Mouse (Mus musculus): ENCODE results near the gene Susd3. TPM values are rescaled to one million over a fixed set of nuclear protein-coding genes. Genes with fewer than 3 reads are reported as not detected.

The Susd3 gene
- total RNA-seq, 1 experiment from 2014 or later = 49.3 TPM

DNA sequence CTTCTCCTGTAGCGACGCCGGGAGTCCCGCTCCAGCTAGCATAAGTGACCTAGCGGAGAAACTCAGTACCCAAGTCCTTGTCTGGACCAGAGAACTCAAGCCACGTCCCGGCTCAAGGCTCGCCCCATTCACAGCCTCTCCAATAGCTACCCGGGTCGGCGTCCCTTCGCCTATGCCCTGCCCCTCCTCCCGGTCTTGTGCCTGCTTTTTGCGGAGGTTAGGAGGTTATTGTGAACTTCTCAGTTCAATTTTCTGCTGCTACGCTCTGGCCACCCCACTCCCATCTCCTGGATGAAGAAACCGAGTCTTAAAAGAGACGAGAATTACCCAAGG, 32.3 kb downstream of the Susd3 start:
- no peak for ATAC-seq (ENCODE audit: extremely low read depth, insufficient number of reproducible peaks, low FRiP score, poor library complexity, severe bottlenecking)

DNA sequence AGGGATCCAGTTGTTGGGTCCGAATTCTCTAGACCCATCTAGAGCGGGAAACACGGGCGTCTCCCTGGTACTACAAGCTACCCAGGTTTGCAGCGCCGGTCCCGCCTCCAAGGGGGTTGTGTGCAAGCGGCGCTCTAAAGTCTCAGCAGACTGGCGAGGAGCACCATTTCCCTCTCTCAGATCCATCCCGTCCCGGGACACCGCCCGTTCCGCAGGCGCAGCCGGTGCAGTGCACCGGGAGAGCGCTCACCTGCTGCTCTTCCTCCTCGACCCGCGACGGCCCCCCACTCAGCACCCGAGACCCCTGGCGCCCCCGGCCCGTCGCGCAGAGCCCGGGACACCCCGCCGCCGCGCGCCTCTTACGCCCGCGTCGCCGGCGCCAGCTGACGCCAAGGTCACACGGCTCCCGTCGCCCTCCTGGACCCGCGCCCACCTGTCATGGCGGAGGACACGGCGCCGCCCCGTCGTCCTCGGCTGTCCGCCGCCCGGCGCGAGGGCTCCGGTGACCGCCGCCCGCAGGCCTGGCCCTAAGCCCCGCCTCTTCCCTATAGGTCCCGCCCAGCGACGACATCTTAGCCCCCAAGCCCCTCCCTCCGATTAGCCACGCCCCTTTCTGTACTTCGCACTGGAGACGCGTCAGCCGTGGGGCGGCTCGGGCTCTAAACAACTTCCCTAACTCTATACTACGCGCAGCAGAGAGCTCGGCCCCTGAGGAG, 32.8 kb downstream of the Susd3 start, which contains the start of gene Card19:
TSS of gene Card19 (minus strand) at position 534 of the 716 bp plus-strand sequence.
- ATAC-seq (ENCODE audit: extremely low read depth, insufficient number of reproducible peaks, low FRiP score, poor library complexity, severe bottlenecking) = peak; percentile 92

DNA sequence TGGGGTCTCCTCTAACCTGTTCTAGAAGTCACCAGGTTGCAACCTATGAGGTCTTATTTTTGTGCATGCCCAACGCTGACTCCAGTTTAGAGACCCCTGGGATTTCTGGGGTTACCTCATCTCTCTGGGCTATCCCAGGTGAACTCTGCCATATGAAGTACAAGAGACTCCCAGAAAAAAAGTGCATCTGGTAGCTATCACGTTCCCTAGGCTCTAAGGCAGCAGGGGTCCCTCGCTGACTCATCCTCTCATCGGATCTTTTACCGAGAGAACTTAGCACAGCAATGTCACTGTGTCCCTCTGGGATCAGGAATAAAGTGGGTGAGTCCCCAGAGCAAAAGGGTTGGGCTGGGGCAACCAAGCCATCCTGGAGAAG, 33.4 kb downstream of the Susd3 start:
- no peak for ATAC-seq (ENCODE audit: extremely low read depth, insufficient number of reproducible peaks, low FRiP score, poor library complexity, severe bottlenecking)

DNA sequence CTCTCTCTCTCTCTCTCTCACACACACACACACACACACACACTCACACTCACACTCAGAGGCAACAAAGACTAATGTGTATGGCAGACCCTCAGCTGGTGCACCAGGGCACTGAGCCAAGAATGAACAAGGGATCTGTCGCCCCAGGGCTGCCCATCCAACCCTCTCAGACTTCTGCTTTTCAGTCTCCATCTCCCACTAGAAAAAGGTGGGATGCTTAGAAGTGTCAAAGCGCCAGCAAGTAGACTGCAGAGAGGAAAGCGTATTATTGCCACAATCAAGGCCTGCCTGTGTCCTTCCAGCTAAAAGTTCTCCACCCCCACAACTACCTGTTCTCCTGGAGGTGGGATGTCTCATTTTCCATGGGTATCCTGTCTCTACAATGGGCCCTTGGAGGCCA, 34.1 kb downstream of the Susd3 start:
- no peak for ATAC-seq (ENCODE audit: extremely low read depth, insufficient number of reproducible peaks, low FRiP score, poor library complexity, severe bottlenecking)

DNA sequence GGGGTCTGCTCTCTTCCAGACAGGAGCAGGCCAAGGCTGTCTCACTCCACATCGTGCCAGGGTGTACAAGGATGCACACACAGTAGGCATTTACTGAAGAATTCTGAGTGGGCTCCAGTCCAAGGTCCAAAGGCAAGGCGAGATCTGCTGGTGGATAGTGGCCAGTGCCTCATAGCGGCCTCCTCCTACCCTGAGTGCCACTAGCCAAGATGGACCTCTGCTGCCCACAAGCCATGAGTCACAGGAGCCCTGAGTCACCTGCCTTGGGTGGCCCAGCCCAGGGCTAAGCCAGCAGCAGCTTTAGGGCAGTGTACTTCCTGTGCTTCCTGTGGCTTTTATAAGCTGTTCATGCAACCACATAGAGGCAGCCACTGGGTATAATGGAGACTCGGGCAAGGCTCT, 35.0 kb downstream of the Susd3 start:
- peak; percentile 70 for ATAC-seq (ENCODE audit: extremely low read depth, insufficient number of reproducible peaks, low FRiP score, poor library complexity, severe bottlenecking)

DNA sequence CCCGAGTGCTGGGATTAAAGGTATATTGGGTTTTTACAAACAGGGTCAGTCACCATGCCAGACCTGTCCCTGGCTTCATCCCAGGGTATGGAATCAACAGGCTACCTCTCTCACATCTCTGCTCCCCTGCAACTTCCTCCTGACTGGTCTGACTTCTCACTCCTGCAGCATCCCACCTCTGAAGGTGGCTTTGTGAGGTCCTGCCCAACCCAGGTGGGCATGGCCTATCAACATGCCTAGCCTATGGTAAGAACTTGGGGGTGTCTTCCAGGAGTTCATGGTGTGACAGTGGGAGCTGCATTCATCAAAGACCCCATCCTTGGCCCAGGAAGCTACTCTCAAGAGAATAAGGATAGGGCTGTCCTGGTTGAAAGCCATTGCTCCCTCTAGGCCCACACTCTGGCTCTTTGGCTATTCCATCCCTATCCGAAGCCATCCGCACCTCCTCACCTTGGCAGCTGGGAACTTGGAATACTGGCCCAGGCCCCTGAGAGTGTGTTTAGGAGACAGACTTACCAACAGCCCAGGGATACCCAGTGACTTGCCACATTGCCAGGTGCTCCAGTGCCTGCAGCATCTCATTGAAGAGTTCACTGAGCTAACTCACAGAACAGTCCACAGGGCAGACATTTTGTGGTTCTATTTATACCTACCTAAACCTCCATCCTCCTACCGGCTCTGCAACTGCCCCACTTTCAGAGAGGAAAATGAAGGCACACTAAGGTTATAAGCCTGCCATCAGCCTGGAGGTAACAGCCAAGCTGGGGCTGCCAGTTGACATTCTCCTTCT, 35.6 kb downstream of the Susd3 start:
- no peak for ATAC-seq (ENCODE audit: extremely low read depth, insufficient number of reproducible peaks, low FRiP score, poor library complexity, severe bottlenecking)

DNA sequence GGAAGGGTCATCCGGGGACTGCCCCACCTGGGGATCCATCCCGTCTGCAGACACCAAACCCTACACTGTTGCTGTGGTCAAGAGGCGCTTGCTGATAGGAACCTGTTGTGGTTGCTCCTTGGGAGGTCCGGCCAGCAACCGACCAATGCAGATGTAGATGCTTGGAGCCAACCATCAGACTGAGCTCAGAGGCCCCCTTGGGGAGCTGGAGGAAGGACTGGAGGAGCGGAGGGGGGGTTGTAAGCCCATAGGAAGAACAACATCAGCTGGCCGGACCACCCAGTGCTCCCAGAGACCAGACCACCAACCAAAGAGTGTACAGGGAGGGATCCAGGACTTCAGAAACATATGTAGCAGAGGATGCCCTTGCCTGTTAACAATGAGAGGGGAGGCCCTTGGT, 39.2 kb downstream of the Susd3 start:
- ATAC-seq (ENCODE audit: extremely low read depth, insufficient number of reproducible peaks, low FRiP score, poor library complexity, severe bottlenecking) = no peak

DNA sequence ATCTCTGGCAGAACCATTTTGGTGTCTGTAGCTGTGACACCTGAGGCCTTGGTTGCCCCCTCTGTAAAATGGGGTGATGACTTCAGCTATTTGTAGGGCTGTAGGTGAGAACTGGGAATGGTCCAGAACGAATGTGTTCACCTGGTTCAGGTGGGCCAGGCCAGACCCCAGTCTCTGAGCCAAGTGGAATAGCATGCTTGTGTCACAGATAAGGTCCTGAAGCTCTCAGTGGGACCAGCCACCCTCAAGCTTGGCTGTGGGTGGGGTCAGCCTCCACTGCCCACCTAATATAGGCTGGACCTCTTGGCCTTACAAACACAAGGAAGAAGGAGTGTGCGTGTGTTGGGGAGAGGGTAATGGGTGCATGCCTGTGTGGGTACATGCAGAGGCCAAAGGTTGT, 42.2 kb downstream of the Susd3 start:
- no peak for ATAC-seq (ENCODE audit: extremely low read depth, insufficient number of reproducible peaks, low FRiP score, poor library complexity, severe bottlenecking)

DNA sequence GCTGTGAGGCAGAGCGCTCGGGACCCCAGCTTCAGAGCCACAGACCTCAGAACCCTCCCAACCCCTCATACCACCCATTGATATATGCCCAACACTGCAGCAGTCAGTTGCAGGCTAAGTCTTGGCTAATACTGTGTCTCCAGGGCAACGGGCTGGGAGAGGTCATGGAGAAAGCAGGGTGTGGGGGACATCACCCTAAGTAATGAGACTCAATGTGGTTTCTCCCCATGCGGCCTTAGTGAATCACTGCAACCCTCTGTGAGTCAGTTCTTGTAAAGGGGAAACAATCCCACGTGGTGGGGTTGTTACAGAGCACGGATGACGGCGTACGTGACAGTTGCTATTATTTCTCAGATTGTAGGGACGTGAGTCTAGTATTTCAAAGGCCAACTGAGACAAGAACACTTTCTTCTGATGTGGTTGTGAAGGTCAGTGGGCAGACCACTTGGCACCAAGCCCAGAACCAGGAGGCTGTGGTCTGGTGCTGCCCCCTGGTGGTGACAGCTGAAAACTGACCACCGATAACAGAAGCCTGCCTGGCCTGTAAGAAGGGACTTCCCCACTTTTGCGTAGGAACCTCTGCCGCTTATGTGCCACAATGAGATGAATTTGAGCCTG, 43.0 kb downstream of the Susd3 start:
- ATAC-seq (ENCODE audit: extremely low read depth, insufficient number of reproducible peaks, low FRiP score, poor library complexity, severe bottlenecking) = peak; percentile 67

DNA sequence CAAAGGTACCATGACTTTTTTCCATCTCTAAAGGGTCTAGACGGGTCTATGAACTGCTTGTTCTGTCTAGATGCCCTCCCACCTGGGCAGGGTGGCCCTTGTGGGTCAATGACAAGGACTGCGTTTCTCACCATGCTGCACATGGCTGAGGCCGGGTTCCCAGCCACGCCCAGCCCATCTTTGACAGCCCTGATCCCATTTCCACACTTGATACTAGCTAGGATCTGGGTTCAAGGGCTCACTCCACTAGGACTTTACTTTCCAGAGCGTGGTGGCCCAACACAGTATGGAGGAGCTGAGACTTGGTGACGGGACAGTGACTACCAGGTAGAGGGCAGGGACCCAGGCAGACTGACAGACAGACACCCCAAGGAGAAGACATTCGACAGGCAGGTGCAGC, 46.0 kb downstream of the Susd3 start:
- no peak for ATAC-seq (ENCODE audit: extremely low read depth, insufficient number of reproducible peaks, low FRiP score, poor library complexity, severe bottlenecking)

DNA sequence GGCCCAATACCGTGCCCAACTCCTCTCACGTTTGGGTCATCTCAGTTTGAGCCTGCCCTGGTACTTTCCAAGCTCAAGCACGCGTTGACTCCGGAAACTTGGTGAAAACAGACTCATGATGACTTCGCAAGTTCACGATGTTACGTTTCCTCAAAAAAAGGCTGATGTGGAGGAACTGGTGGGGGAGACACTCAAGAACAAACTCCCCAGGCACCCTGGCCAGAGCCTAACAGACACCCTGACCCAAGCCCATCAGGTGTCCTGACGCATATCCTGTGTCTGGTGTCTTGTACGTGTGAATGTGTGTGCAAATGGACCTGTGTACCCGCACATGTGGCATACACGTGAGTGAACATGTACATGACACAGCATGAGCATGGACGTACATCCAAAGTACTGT, 47.8 kb downstream of the Susd3 start:
- peak; percentile 59 for ATAC-seq (ENCODE audit: extremely low read depth, insufficient number of reproducible peaks, low FRiP score, poor library complexity, severe bottlenecking)

DNA sequence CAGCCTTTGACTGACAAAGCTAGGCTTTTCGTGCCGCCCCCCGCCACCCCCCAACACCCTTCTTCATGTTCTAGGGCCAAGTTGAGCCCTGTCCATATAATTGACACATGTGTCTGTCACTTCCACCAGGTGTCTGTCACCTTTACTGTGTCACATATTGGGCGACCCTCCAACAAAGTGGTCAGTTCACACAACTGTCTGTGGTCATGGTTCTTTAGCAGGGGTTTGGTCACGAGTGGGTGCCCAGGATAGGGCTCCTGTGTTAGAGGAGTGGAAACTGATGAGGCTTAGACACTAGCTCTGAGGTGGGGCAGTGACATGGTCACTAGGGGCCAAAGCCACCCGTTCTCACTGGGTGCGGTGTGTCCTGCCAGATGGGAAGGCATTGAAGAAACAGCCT, 48.6 kb downstream of the Susd3 start:
- no peak for ATAC-seq (ENCODE audit: extremely low read depth, insufficient number of reproducible peaks, low FRiP score, poor library complexity, severe bottlenecking)

DNA sequence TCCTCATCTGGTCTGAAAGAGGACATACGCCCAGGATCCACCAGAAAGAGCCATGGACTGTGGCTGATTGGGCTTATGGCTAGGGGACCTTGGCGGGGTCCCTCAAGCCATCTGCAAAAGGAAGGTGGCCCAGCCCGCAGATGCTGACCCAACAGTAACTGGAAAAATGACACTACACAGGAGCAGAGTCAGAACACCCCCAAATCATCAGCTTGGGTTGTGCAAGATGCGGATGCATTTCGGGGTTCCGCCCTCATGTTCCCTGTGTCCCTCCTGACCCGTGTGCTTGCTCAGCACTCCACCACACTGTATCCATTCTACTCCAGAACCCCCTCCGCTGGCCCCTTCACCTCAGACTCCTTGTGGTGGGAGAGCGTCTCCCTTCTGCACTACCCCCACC, 49.8 kb downstream of the Susd3 start:
- ATAC-seq (ENCODE audit: extremely low read depth, insufficient number of reproducible peaks, low FRiP score, poor library complexity, severe bottlenecking) = no peak

DNA sequence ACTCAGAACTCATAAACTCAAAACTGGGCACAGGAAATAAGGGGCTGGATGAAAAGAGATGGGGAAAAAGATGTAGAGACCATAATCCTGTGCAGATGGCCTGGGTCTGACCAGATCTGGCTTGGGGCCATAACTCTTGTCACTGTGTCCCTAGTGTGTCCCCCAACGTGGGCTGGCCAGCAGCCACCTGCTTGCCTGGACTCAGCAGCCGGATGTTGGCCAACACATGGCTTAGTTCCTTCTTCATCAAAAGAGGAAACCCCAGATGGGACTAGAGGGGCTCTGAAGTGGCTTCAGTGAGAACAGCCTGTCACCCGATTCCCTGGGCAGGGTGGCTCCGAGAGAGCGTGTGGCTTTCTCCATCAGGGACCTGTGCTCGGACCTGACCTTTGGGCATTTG, 51.7 kb downstream of the Susd3 start:
- ATAC-seq (ENCODE audit: extremely low read depth, insufficient number of reproducible peaks, low FRiP score, poor library complexity, severe bottlenecking) = peak; percentile 43

DNA sequence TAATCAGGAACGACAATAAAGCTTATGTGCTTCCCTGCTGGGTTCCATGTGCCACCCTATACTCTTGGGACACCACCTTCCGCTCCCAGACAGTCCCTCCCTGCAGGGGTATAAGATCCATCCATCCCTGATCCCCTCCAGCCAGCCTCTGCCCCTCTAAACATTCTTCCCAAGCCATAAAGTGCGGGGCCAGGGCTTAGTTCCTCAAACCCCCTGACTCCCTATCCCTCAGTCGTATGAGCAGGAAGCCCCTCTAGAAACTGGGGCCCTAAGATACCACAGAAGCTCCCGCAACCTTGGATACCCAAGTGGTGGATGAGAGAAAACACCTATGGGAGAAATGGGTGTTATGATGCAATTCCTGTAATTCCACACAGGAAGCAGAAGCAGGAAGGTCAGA, 52.3 kb downstream of the Susd3 start:
- no peak for ATAC-seq (ENCODE audit: extremely low read depth, insufficient number of reproducible peaks, low FRiP score, poor library complexity, severe bottlenecking)

DNA sequence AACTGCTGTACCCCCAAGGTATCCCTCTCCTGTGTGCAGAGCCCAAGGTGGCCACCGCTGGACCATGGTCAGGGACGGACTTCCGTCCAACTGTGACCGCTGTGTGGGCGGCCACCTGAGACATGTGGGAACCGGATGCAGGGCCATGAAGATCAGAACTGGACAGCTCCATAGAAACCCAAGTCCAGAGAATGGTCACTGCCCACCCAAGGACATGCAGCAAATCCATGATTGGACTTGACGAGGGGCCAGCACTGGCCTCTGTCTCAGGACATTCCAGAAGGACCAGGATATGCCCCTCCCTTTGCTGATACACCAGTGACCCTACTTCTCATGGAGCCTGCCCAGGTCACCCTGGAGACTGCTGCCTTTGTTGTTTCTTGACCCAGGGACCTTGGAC, 52.9 kb downstream of the Susd3 start:
- no peak for ATAC-seq (ENCODE audit: extremely low read depth, insufficient number of reproducible peaks, low FRiP score, poor library complexity, severe bottlenecking)

DNA sequence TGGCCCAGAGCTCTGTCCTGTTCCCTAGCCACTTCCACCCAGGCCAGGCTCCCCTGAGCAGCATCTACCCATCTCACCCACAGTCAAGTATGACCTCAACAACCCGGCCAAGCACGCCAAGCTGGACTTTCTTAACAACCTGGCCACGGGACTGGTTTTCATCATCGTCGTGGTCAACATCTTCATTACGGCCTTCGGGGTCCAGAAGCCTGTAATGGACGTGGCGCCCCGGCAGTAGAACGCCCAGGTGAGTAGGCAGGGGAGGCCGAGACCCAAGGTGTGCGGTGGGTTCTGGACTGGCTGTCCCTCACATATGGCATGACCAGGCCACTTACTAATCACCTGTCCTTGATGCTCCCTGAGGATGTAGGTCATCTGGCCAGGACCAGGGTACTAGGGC, 53.7 kb downstream of the Susd3 start:
- no peak for ATAC-seq (ENCODE audit: extremely low read depth, insufficient number of reproducible peaks, low FRiP score, poor library complexity, severe bottlenecking)

DNA sequence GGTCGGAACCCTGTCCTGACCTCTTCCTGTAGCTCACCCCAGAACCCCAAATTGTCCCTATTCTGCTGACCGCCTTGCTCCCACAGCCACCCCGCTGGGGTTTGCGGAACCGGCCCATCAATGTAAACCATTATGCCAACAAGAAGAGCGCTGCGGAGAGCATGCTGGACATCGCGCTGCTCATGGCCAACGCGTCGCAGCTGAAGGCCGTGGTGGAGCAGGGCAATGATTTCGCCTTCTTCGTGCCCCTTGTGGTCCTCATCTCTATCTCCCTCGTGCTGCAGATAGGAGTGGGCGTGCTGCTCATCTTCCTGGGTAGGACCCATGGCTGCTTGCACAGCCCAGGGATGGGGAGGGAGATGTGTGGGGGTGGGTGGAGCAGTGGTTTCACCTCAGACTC, 54.9 kb downstream of the Susd3 start:
- ATAC-seq (ENCODE audit: extremely low read depth, insufficient number of reproducible peaks, low FRiP score, poor library complexity, severe bottlenecking) = no peak

DNA sequence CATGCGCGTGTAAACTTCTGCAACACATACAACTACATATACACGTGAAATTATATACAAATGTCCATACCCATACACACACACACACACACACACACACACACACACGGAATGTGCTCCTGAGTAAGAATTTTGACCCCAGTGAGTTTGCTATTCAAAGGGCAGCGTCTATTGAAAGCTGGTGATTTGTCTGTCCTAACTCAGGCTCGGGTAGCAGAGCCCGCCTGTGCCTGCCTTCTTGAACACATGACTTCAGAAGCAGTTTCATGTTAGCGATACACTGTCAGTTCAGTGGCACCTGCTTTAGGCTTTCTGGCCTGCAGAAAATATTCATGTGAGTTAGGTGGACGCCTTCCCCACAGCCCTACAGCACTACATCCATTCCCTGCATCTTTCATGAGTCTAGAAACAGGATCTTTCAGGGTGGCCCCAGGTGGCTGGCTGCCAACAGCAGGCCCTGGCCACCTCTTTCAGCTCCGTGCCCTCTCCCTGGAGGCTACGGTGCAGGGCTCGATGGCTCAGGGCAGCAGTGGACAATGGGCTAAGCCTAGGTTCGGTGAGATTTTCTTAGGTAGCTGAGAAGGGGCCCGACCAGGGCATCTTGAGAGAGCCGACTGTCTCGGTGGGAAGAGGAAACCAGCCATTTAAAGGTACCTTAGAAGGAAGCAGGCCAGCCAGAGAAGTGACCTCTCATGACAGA, 56.2 kb downstream of the Susd3 start:
- ATAC-seq (ENCODE audit: extremely low read depth, insufficient number of reproducible peaks, low FRiP score, poor library complexity, severe bottlenecking) = no peak

DNA sequence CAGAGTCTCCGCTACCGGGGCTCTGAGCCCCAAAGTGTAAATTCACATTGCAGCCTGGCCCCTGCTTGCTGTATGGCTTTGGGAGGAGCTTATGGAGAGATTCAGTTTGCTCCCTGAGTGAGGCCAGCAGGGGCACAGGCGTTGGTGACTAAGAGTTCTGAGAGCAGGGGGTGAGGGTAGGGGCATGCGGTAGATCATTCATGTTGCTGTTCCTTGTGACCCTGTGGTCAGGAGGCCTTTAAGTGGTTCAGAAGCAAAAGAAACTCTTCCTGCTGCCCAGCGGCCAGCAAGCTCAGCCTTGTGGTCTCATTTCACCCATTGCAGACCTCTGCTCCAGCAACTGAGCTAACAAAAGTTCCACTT, 56.9 kb downstream of the Susd3 start:
- ATAC-seq (ENCODE audit: extremely low read depth, insufficient number of reproducible peaks, low FRiP score, poor library complexity, severe bottlenecking) = no peak
